Mouse (Mus musculus) lung, postnatal 0 days (tissue): ENCODE results near the gene Rheb.

Experiments
- CTCF ChIP-seq: IDR thresholded peaks from 2 replicates; pipeline ENCODE4 v1.5.1; 2016; ENCODE audit warnings: antibody characterized with exemption, mild to moderate bottlenecking
- EP300 ChIP-seq: IDR thresholded peaks from 2 replicates; pipeline ENCODE4 v1.6.1; 2016; ENCODE audit warnings: antibody characterized with exemption, mild to moderate bottlenecking, control low read depth

GRCm38 (mm10) chr5:24860635-24861448, 18.4 kb upstream of the Rheb start:
- no peak for TF ChIP-seq CTCF
- no peak for TF ChIP-seq EP300
